Comparison of ENCODE assay signal across 20 mouse cellular contexts in the genomic region with DNA sequence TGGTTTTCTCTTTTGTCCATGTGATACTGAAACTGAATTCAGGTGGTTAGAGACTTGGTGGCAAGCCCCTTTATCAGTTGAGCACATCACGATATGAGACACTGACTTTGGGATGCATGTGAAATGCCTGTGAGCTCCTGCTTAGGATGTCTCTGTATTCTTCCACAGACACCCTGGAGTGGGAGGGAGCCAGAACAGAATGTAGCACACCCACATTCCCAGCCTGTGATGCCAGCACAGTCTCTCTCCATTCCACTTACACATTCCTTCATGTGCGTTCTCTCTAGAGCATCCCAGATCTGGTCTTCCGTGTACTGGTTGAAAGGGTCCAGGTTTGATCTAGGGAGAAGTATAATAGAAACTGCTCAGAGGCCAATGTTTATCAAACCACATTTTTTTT. TPM values are rescaled to one million over a fixed set of nuclear protein-coding genes. Genes with fewer than 3 reads are reported as not detected.
DNase-seq lines count a peak whose midpoint lies in the region; ATAC-seq and TF ChIP-seq lines count a peak whose summit lies in the region.
"Had no signal": no experiment of that assay in that cellular context is flagged by ENCODE, and none has a peak within 500 bp of the region (broad histone marks: within the 10 kb centered on the region; RNA-seq: fewer than 3 reads in every experiment).

No protein-coding gene starts in this region.

- no peak overlapping the region for H3K4me2 ChIP-seq in hindbrain, embryonic 14.5 days (replicated peaks)
- H3K4me2 ChIP-seq: limb, embryonic 12.5 days had no signal

- no peaks in the 10 kb centered on the region; the same call in 1 of the 2 replicates for H3K4me1 ChIP-seq in embryonic fibroblast, embryonic 13.5 days (ENCODE audit: control insufficient read depth, insufficient read depth, low read length)
- H3K4me1 ChIP-seq in hindbrain, embryonic 14.5 days (replicated peaks; ENCODE audit: control insufficient read depth, insufficient read depth, low read length) = no peaks in the 10 kb centered on the region
- H3K4me1 ChIP-seq in hindbrain, embryonic 10.5 days (replicated peaks) = no peaks in the 10 kb centered on the region
- H3K4me1 ChIP-seq: embryonic facial prominence, embryonic 10.5 days; limb, embryonic 12.5 days had no signal

- no peaks in the 10 kb centered on the region for H3K9me3 ChIP-seq in hindbrain, embryonic 14.5 days (ENCODE audit: control insufficient read depth, low read length)
- no peaks in the 10 kb centered on the region for H3K9me3 ChIP-seq in hindbrain, embryonic 10.5 days
- H3K9me3 ChIP-seq: embryonic facial prominence, embryonic 10.5 days; limb, embryonic 12.5 days had no signal

- DNase-seq in layer of hippocampus, adult 11-12 months (ENCODE audit: low spot score) = peak; percentile 67
- DNase-seq in left cerebral cortex, adult 18-20 months (ENCODE audit: low spot score in 2 of 2) = peak; percentile 67 to 80
- peak; percentile 28 for DNase-seq in right cerebral cortex, postnatal 14 days
- DNase-seq in gastrocnemius, adult 18-20 months (ENCODE audit: low spot score) = no peak
- no peak for DNase-seq in hindbrain, embryonic 14.5 days (ENCODE audit: low spot score)
- DNase-seq in cerebellum, adult 9-11 months = no peak
- DNase-seq in hindbrain, embryonic 10.5 days (ENCODE audit: low spot score) = no peak
- DNase-seq: cerebellum, postnatal 36 days; kidney, adult 9 months; kidney, postnatal 4 days; midbrain, embryonic 14.5 days had no signal

- no peak overlapping the region for H3K4me3 ChIP-seq in embryonic fibroblast, embryonic 13.5 days (ENCODE audit: insufficient read depth, low read length)
- H3K4me3 ChIP-seq in hindbrain, embryonic 14.5 days (replicated peaks; ENCODE audit: low read length) = no peak overlapping the region
- H3K4me3 ChIP-seq in hindbrain, embryonic 10.5 days = no peak overlapping the region
- H3K4me3 ChIP-seq: embryonic facial prominence, embryonic 10.5 days; erythroblast, embryonic 14.5 days; limb, embryonic 12.5 days had no signal

- ATAC-seq in hindbrain, embryonic 14.5 days (ENCODE audit: low FRiP score) = no peak
- ATAC-seq: forebrain, embryonic 16.5 days had no signal

- H3K27me3 ChIP-seq in hindbrain, embryonic 14.5 days (ENCODE audit: control insufficient read depth, insufficient read depth, low read length) = no peaks in the 10 kb centered on the region
- no peaks in the 10 kb centered on the region for H3K27me3 ChIP-seq in hindbrain, embryonic 10.5 days (ENCODE audit: insufficient read depth, poor library complexity, severe bottlenecking)
- H3K27me3 ChIP-seq: limb, embryonic 12.5 days had no signal

- WGBS in hindbrain, embryonic 14.5 days = 96% methylated on average over 3 of the region's 3 CpGs
- WGBS in hindbrain, embryonic 10.5 days = 96% methylated on average over 3 of the region's 3 CpGs

- peak overlapping the region; percentile 40; the same call in 1 of the 2 replicates for H3K27ac ChIP-seq in embryonic fibroblast, embryonic 13.5 days (ENCODE audit: insufficient read depth, low read length)
- no peak overlapping the region for H3K27ac ChIP-seq in hindbrain, embryonic 14.5 days
- no peak overlapping the region for H3K27ac ChIP-seq in hindbrain, embryonic 10.5 days
- H3K27ac ChIP-seq: embryonic facial prominence, embryonic 10.5 days; limb, embryonic 12.5 days; liver, embryonic 14.5 days had no signal

- no peak overlapping the region for H3K9ac ChIP-seq in hindbrain, embryonic 14.5 days
- H3K9ac ChIP-seq: limb, embryonic 12.5 days; liver, embryonic 14.5 days had no signal

- TF ChIP-seq CTCF in embryonic fibroblast, embryonic 13.5 days (IDR thresholded peaks at IDR 0.05; ENCODE audit: borderline replicate concordance, insufficient read depth, low read length) = no peak

- H3K36me3 ChIP-seq in hindbrain, embryonic 14.5 days (replicated peaks; ENCODE audit: control insufficient read depth, insufficient read depth) = peaks cover 91% of the 10 kb centered on the region
- peaks cover 84% of the 10 kb centered on the region for H3K36me3 ChIP-seq in hindbrain, embryonic 10.5 days

- no peak for TF ChIP-seq POLR2A in embryonic fibroblast, embryonic 13.5 days (IDR thresholded peaks at IDR 0.05; ENCODE audit: low read depth, low read length)

RNA-seq across cellular contexts. Expression of a gene that starts 13.4 kb away (rescaled TPM):
- polyA plus RNA-seq in embryonic fibroblast, embryonic 13.5 days (2011; ENCODE audit: insufficient read length, low read depth, missing spikeins) = not detected in 2 replicates
- not detected for total RNA-seq in left cerebral cortex, adult 18-20 months (2021)
- total RNA-seq in gastrocnemius, adult 18-20 months (2021) = under 1 TPM in 1 of 2 experiments, not detected in 1; 0.07 TPM
- polyA plus RNA-seq in hindbrain, embryonic 14.5 days (2014; fragmentation: Nextera tagmentation; extraction: Ambion mirVana) = not detected in 2 replicates
- not detected in 2 replicates for polyA plus RNA-seq in hindbrain, embryonic 10.5 days (2016; fragmentation: Nextera tagmentation; extraction: Ambion mirVana)
- polyA plus RNA-seq: embryonic facial prominence, embryonic 10.5 days; erythroblast, embryonic 14.5 days; forebrain, embryonic 16.5 days; heart, embryonic 14.5 days; limb, embryonic 12.5 days; liver, embryonic 14.5 days; lung, embryonic 16.5 days; midbrain, embryonic 14.5 days; testis, adult 2 months had no signal

RNA-seq across cellular contexts. Expression of a gene that starts 36.4 kb away (rescaled TPM):
- polyA plus RNA-seq in embryonic fibroblast, embryonic 13.5 days (2011; ENCODE audit: insufficient read length, low read depth, missing spikeins) = 72.1 and 74.1 TPM in 2 replicates
- total RNA-seq in left cerebral cortex, adult 18-20 months (2021) = 10 to 100 TPM; 47.9 to 53.6 TPM
- total RNA-seq in gastrocnemius, adult 18-20 months (2021) = 10 to 100 TPM; 61.3 to 68.5 TPM
- polyA plus RNA-seq in hindbrain, embryonic 14.5 days (2014; fragmentation: Nextera tagmentation; extraction: Ambion mirVana) = 72.4 and 76.0 TPM in 2 replicates
- polyA plus RNA-seq in hindbrain, embryonic 10.5 days (2016; fragmentation: Nextera tagmentation; extraction: Ambion mirVana) = 118 and 133 TPM in 2 replicates

Comparison
In these comparisons a context has a peak if more than half of its experiments do, and no peak if none do; other contexts are left out.
1. DNase-seq: peak in layer of hippocampus, adult 11-12 months (single experiment), left cerebral cortex, adult 18-20 months (2 of 2) and right cerebral cortex, postnatal 14 days (single experiment); none in gastrocnemius, adult 18-20 months (single experiment), hindbrain, embryonic 14.5 days (single experiment), cerebellum, adult 9-11 months (single experiment) and hindbrain, embryonic 10.5 days (single experiment).